Mouse (Mus musculus) ES-E14 (cell line): ENCODE results near the gene Kdm5a. TPM values are rescaled to one million over a fixed set of nuclear protein-coding genes. Genes with fewer than 3 reads are reported as not detected.

Experiments
- DNase-seq: peaks from one replicate; pipeline ENCODE4 v3.0.0-alpha.2; 2013; ENCODE audit warnings: low read depth, low spot score
- H3K27ac ChIP-seq: 2 replicates; pipeline ENCODE4 v1.5.1; 2012; ENCODE audit warnings: low read depth, mild to moderate bottlenecking, low read length, moderate library complexity, mixed read lengths; ENCODE audit not compliant: poor library complexity, insufficient read depth, severe bottlenecking
- H3K36me3 ChIP-seq: 2 replicates; pipeline ENCODE4 v1.6.1; 2012; ENCODE audit warnings: mild to moderate bottlenecking, low read length, moderate library complexity, mixed read lengths; ENCODE audit not compliant: control insufficient read depth, poor library complexity, insufficient read depth, severe bottlenecking
- H3K4me1 ChIP-seq, 2 experiments: fragments of 150-350 bp in 1 of 2; sonication (generic) in 1 of 2; 2 replicates each; pipeline ENCODE4 v1.6.1; 2012; ENCODE audit warnings: low read length in 2 of 2, mild to moderate bottlenecking in 1 of 2, mixed read lengths in 1 of 2; ENCODE audit not compliant: control insufficient read depth in 2 of 2, insufficient read depth in 2 of 2, poor library complexity in 1 of 2
- H3K4me3 ChIP-seq, 2 experiments: fragments of 150-350 bp in 1 of 2; sonication (generic) in 1 of 2; 2 replicates each; pipeline ENCODE4 v1.5.1; 2012; ENCODE audit warnings: low read length in 2 of 2, low read depth in 1 of 2, mild to moderate bottlenecking in 1 of 2, mixed read lengths in 1 of 2; ENCODE audit not compliant: insufficient read depth in 1 of 2, poor library complexity in 1 of 2, severe bottlenecking in 1 of 2
- H3K9ac ChIP-seq: 2 replicates; pipeline ENCODE4 v1.6.1; 2012; ENCODE audit warnings: low read depth, mild to moderate bottlenecking, low read length, mixed read lengths; ENCODE audit not compliant: poor library complexity, insufficient read depth, severe bottlenecking
- H3K9me3 ChIP-seq: fragments of 150-350 bp; sonication (generic); 2 replicates; pipeline ENCODE4 v1.6.1; 2012; ENCODE audit warnings: low read depth, mild to moderate bottlenecking, low read length; ENCODE audit not compliant: control insufficient read depth, insufficient read depth
- CHD2 ChIP-seq: IDR thresholded peaks from 2 replicates; pipeline ENCODE4 v1.6.1; 2014; ENCODE audit warnings: mild to moderate bottlenecking, low read depth, low read length, inconsistent platforms
- HCFC1 ChIP-seq: IDR thresholded peaks from 2 replicates; pipeline ENCODE4 v1.6.1; 2012; ENCODE audit warnings: low read length, inconsistent platforms, borderline replicate concordance; ENCODE audit not compliant: insufficient read depth
- MAFK ChIP-seq: IDR thresholded peaks from 2 replicates; pipeline ENCODE4 v1.6.1; 2014; ENCODE audit warnings: mild to moderate bottlenecking, low read depth, low read length, inconsistent platforms; ENCODE audit not compliant: insufficient read depth
- ZC3H11A ChIP-seq: IDR thresholded peaks from 2 replicates; pipeline ENCODE4 v1.6.1; 2012; ENCODE audit warnings: low read depth, mild to moderate bottlenecking, inconsistent platforms, low read length, borderline replicate concordance
- ZNF384 ChIP-seq: IDR thresholded peaks from 2 replicates; pipeline ENCODE4 v1.6.1; 2012; ENCODE audit warnings: low read depth, low read length, inconsistent platforms
- in situ Hi-C, 2 experiments: fragments of 600-800 bp; cut with MboI; formaldehyde crosslinking; loops; one replicate each; pipeline ENCODE4 v1.15.1; 2025; ENCODE audit warnings: low sequenced_read_pairs in 2 of 2, inconsistent platforms in 1 of 2; ENCODE audit not compliant: unreplicated experiment in 2 of 2
- total RNA-seq: library from RNA; depleted of rRNA; stranded (reverse); fragments of 300-350 nt; gene quantifications from 2 replicates; pipeline ENCODE4 v1.2.3, GENCODE M21; 2012

Kdm5a gene
- total RNA-seq, 1 experiment = 53.3 TPM

DNA sequence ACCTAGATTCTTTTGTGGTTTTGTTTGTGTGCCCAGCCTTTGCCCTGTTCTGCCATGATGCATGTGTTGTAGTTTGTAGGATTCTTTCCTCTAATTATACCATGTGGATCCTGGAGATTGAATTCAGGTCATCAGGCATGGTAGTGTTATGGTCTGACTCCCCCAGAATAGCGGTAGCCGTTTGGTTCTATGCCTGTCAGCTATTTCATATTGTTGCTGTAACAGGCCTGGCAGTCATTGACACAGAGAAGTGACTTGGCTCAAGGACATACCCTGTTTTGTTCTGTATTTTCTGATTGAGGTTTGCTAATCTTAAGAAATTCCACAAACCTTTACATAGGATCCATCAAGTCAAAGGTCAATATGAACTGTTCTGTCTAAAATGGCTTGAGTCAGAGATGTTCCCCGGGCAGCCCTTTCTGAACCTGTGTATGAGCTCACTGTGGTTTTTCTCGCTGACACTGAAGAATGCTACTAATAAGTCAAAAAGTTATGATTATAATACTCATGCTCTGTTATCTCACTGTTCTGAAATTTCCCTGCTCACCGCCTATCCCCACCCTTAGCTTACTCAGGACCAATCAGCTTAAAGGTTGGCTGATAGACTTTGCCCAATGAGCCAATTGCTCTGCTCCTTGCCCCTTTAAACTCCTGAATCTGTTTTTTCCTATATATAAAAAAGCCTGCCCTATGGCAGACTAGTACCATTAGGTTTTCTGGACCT lies 31.9 kb downstream of the Kdm5a start:
- TF ChIP-seq HCFC1 = no peak
- no peak for TF ChIP-seq ZNF384
- no peak for TF ChIP-seq CHD2
- no peak for TF ChIP-seq ZC3H11A
- TF ChIP-seq MAFK = no peak
- Histone ChIP-seq H3K9me3 (no peaks in the 10 kb centered on the region), H3K4me3 (no peak overlapping the region), H3K27ac (no peak overlapping the region), H3K9ac (no peak overlapping the region), H3K36me3 (peaks cover 5% of the 10 kb centered on the region), H3K4me1 (no peaks in the 10 kb centered on the region)
- in situ Hi-C loops = no loop called here
- no peak for DNase-seq

DNA sequence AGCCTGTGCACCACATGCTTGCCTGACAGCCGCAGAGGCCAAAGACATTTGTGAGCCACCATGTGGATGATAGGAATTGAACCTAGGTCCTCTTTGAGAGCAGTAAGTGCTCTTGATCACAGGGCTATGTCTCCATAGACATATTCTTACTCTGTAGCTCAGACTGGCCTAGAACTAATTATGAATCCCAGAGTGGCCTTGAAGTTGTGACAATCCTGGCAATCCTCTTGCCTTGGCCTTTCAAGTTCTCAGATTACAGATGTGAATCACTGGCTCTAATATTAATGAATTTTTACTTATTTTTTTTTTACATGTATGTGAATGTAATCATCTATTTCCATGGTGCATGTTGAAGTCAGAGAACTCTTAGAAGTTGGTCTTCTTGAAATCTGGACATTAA lies 40.0 kb downstream of the Kdm5a start:
- Histone ChIP-seq H3K27ac (no peak overlapping the region), H3K36me3 (peaks cover 6% of the 10 kb centered on the region; the same call in 1 of the 2 replicates), H3K4me1 (no peaks in the 10 kb centered on the region), H3K9ac (no peak overlapping the region), H3K9me3 (no peaks in the 10 kb centered on the region), H3K4me3 (no peak overlapping the region)
- DNase-seq = no peak
- TF ChIP-seq CHD2 (no peak), HCFC1 (no peak), MAFK (no peak), ZNF384 (no peak), ZC3H11A (no peak)
- in situ Hi-C loops = no loop called here

DNA sequence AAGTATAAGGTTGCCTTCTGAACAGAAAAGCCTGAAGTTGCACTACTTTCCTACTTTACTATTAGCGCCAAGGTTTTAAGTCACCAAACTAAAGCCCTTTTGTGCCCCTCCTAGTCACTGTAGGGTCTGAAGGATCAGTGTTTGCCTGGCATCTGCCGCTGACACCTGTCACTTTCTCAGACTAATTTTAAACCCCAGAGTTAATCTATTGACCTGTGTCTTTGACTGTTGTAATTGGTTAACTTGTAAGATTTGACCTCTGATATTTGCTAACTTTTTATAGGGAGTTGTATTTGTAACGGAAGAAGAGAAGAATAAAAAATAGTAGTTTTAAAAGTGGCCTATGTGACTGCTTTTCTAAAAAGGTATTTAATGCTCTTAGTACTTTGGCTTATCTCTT lies 74.2 kb downstream of the Kdm5a start:
- Histone ChIP-seq H3K27ac (no peak overlapping the region), H3K4me3 (no peak overlapping the region), H3K36me3 (peaks cover 8% of the 10 kb centered on the region), H3K9ac (no peak overlapping the region), H3K4me1 (no peaks in the 10 kb centered on the region), H3K9me3 (no peaks in the 10 kb centered on the region)
- in situ Hi-C loops = no loop called here
- TF ChIP-seq HCFC1 (no peak), CHD2 (no peak)
- DNase-seq = no peak

DNA sequence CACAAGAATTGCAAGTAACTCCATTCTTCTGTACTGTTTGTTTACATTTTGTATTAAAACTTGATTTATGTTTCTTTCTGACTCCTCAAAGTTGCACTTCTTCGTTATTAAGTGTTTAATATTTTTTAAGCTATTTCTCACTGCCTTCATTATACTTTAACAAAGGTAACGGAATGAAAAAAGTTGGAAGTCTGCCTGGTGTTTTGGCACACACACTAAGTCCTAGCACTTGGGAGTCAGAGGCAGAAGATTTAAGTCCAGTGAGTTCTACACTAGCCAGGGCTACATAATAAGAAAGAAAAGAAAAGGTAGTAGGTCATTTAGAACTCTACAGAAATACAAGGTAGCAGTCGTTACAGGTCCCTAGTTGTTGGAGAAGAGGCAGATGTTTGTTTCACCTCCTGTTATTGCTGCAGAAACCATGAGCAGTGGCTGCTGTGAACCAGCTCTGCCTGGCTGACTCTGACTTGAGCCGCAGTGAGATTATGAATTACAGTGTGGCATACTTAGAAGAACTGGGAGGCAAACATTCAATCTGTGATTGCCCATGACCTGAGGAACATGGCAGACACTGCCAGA lies 78.3 kb downstream of the Kdm5a start:
- Histone ChIP-seq H3K27ac (no peak overlapping the region), H3K9ac (no peak overlapping the region), H3K4me3 (no peak overlapping the region), H3K4me1 (no peaks in the 10 kb centered on the region), H3K9me3 (no peaks in the 10 kb centered on the region), H3K36me3 (peaks cover 5% of the 10 kb centered on the region)
- TF ChIP-seq ZNF384 (no peak), CHD2 (no peak), ZC3H11A (no peak), HCFC1 (no peak)
- in situ Hi-C loops = no loop called here
- no peak for DNase-seq
